ENCODE assay signal across 14 mouse cellular contexts in the genomic region with DNA sequence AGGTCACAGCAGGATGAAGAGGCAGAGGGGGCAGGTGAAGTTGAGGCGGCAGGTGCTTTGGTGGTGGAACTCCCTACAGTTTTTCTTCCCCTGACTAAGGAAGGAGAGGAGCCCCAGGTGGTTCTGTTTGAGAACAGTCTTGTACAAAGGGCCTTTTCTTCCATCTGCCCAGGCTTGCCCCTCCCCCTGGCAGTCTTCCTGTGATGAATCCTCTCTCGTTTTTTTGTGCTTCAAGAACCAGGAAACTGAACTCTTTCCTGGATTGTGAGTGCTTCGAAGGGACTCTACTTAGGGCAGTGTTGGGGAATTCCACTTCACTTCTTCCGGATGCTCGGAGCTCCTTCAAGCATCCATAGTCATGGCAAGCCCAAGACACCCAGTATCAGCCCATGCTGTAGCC. TPM values are rescaled to one million over a fixed set of nuclear protein-coding genes. Genes with fewer than 3 reads are reported as not detected.
DNase-seq lines count a peak whose midpoint lies in the region; ATAC-seq lines count a peak whose summit lies in the region.
"Had no signal": no experiment of that assay in that cellular context is flagged by ENCODE, and none has a peak within 500 bp of the region (broad histone marks: within the 10 kb centered on the region; RNA-seq: fewer than 3 reads in every experiment).

No protein-coding gene starts in this region.

- WGBS in midbrain, embryonic 16.5 days, result 17% methylated on average over 5 of the region's 5 CpGs
- WGBS in midbrain, embryonic 10.5 days, result 20% methylated on average over 5 of the region's 5 CpGs
- 13% methylated on average over 5 of the region's 5 CpGs for WGBS in embryonic facial prominence, embryonic 15.5 days

- H3K4me2 ChIP-seq in midbrain, embryonic 16.5 days (ENCODE audit: low read length), result no peak overlapping the region
- H3K4me2 ChIP-seq in embryonic facial prominence, embryonic 15.5 days (replicated peaks), result 0 out of 2 replicates have a peak overlapping the region, but pooled peaks have one; percentile 1
- H3K4me2 ChIP-seq: heart, embryonic 15.5 days; liver, embryonic 12.5 days; midbrain, embryonic 11.5 days; neural tube, embryonic 13.5 days had no signal

- H3K36me3 ChIP-seq in midbrain, embryonic 16.5 days (ENCODE audit: control insufficient read depth, insufficient read depth, low read length), result peaks cover 19% of the 10 kb centered on the region
- peaks cover 48% of the 10 kb centered on the region for H3K36me3 ChIP-seq in midbrain, embryonic 10.5 days
- peaks cover 40% of the 10 kb centered on the region for H3K36me3 ChIP-seq in embryonic facial prominence, embryonic 15.5 days

- no peaks in the 10 kb centered on the region for H3K27me3 ChIP-seq in midbrain, embryonic 16.5 days (ENCODE audit: control insufficient read depth, insufficient read depth, low read depth, low read length)
- H3K27me3 ChIP-seq in midbrain, embryonic 10.5 days (ENCODE audit: low read depth, poor library complexity, severe bottlenecking), result peaks cover 3% of the 10 kb centered on the region; the same call in 1 of the 2 replicates
- H3K27me3 ChIP-seq in embryonic facial prominence, embryonic 15.5 days, result no peaks in the 10 kb centered on the region
- H3K27me3 ChIP-seq: heart, embryonic 15.5 days; neural tube, embryonic 13.5 days had no signal

- ATAC-seq in midbrain, embryonic 16.5 days, result no peak
- ATAC-seq in embryonic facial prominence, embryonic 15.5 days (ENCODE audit: insufficient number of reproducible peaks, low FRiP score, low TSS enrichment, low read depth), result no peak
- ATAC-seq: activated CD4-positive, CD25-positive, alpha-beta regulatory T cell, adult 4 months; inflammation-experienced regulatory T-cells, adult 6 months; liver, embryonic 12.5 days had no signal

- no peaks in the 10 kb centered on the region for H3K9me3 ChIP-seq in midbrain, embryonic 16.5 days (replicated peaks; ENCODE audit: control insufficient read depth, low read length, poor library complexity, severe bottlenecking)
- no peaks in the 10 kb centered on the region for H3K9me3 ChIP-seq in midbrain, embryonic 10.5 days (replicated peaks)
- H3K9me3 ChIP-seq in embryonic facial prominence, embryonic 15.5 days (replicated peaks), result no peaks in the 10 kb centered on the region
- H3K9me3 ChIP-seq: heart, embryonic 15.5 days; liver, embryonic 12.5 days; neural tube, embryonic 13.5 days had no signal

- peak; percentile 89 for DNase-seq in heart, adult 11 months
- DNase-seq in heart, adult 9 months (ENCODE audit: low spot score in 2 of 2), result no peak
- DNase-seq in midbrain, embryonic 10.5 days (ENCODE audit: low spot score), result no peak
- peak; percentile 44 for DNase-seq in thymus, postnatal 4 days
- DNase-seq in spleen, postnatal 36 days (ENCODE audit: low spot score in 2 of 2), result no peak
- no peak for DNase-seq in urinary bladder, postnatal 36 days (ENCODE audit: low spot score in 2 of 2)

- peaks cover 17% of the 10 kb centered on the region for H3K4me1 ChIP-seq in midbrain, embryonic 16.5 days (ENCODE audit: control insufficient read depth, insufficient read depth, low read length)
- H3K4me1 ChIP-seq in midbrain, embryonic 10.5 days, result peaks cover 31% of the 10 kb centered on the region
- H3K4me1 ChIP-seq in embryonic facial prominence, embryonic 15.5 days, result peaks cover 29% of the 10 kb centered on the region

- no peak overlapping the region for H3K27ac ChIP-seq in midbrain, embryonic 16.5 days (ENCODE audit: low read length)
- no peak overlapping the region for H3K27ac ChIP-seq in midbrain, embryonic 10.5 days (replicated peaks)
- peak overlapping the region; percentile 14; the same call in 1 of the 2 replicates for H3K27ac ChIP-seq in embryonic facial prominence, embryonic 15.5 days (replicated peaks)
- H3K27ac ChIP-seq: heart, embryonic 15.5 days; liver, embryonic 12.5 days; neural tube, embryonic 13.5 days had no signal

- H3K4me3 ChIP-seq in midbrain, embryonic 16.5 days (ENCODE audit: low read depth, low read length), result no peak overlapping the region
- no peak overlapping the region for H3K4me3 ChIP-seq in midbrain, embryonic 10.5 days
- no peak overlapping the region for H3K4me3 ChIP-seq in embryonic facial prominence, embryonic 15.5 days (replicated peaks)
- H3K4me3 ChIP-seq: heart, embryonic 15.5 days; liver, embryonic 12.5 days; neural tube, embryonic 13.5 days had no signal

- H3K9ac ChIP-seq in midbrain, embryonic 16.5 days (ENCODE audit: low read depth, low read length), result 0 out of 2 replicates have a peak overlapping the region, but pooled peaks have one; percentile 14
- H3K9ac ChIP-seq in embryonic facial prominence, embryonic 15.5 days, result no peak overlapping the region
- H3K9ac ChIP-seq: heart, embryonic 15.5 days; liver, embryonic 12.5 days; neural tube, embryonic 13.5 days had no signal

RNA-seq across cellular contexts. Expression of gene Noxo1, which starts 2.0 kb away (rescaled TPM):
- polyA plus RNA-seq in midbrain, embryonic 16.5 days (2015; fragmentation: Nextera tagmentation; extraction: Ambion mirVana), result 1.9 and 2.2 TPM in 2 replicates
- polyA plus RNA-seq in midbrain, embryonic 10.5 days (2016; fragmentation: Nextera tagmentation; extraction: Ambion mirVana), result 1.0 and 1.5 TPM in 2 replicates
- polyA plus RNA-seq in embryonic facial prominence, embryonic 15.5 days (2015; fragmentation: Nextera tagmentation; extraction: Ambion mirVana), result 3.8 and 5.8 TPM in 2 replicates

RNA-seq across cellular contexts. Expression of gene Gfer, which starts 2.0 kb away (rescaled TPM):
- polyA plus RNA-seq in midbrain, embryonic 16.5 days (2015; fragmentation: Nextera tagmentation; extraction: Ambion mirVana), result 33.7 and 40.8 TPM in 2 replicates
- 52.3 and 58.5 TPM in 2 replicates for polyA plus RNA-seq in midbrain, embryonic 10.5 days (2016; fragmentation: Nextera tagmentation; extraction: Ambion mirVana)
- polyA plus RNA-seq in embryonic facial prominence, embryonic 15.5 days (2015; fragmentation: Nextera tagmentation; extraction: Ambion mirVana), result 33.1 and 35.2 TPM in 2 replicates

RNA-seq across cellular contexts. Expression of gene Syngr3, which starts 8.2 kb away (rescaled TPM):
- polyA plus RNA-seq in midbrain, embryonic 16.5 days (2015; fragmentation: Nextera tagmentation; extraction: Ambion mirVana), result 266 and 303 TPM in 2 replicates
- 10.3 and 16.1 TPM in 2 replicates for polyA plus RNA-seq in midbrain, embryonic 10.5 days (2016; fragmentation: Nextera tagmentation; extraction: Ambion mirVana)
- 2.0 and 2.9 TPM in 2 replicates for polyA plus RNA-seq in embryonic facial prominence, embryonic 15.5 days (2015; fragmentation: Nextera tagmentation; extraction: Ambion mirVana)

RNA-seq across cellular contexts. Expression of gene Tbl3, which starts 9.5 kb away (rescaled TPM):
- 61.8 and 69.2 TPM in 2 replicates for polyA plus RNA-seq in midbrain, embryonic 16.5 days (2015; fragmentation: Nextera tagmentation; extraction: Ambion mirVana)
- 141 and 144 TPM in 2 replicates for polyA plus RNA-seq in midbrain, embryonic 10.5 days (2016; fragmentation: Nextera tagmentation; extraction: Ambion mirVana)
- polyA plus RNA-seq in embryonic facial prominence, embryonic 15.5 days (2015; fragmentation: Nextera tagmentation; extraction: Ambion mirVana), result 61.3 and 63.4 TPM in 2 replicates

RNA-seq across cellular contexts. Expression of gene Rnf151, which starts 19.9 kb away (rescaled TPM):
- polyA plus RNA-seq in midbrain, embryonic 16.5 days (2015; fragmentation: Nextera tagmentation; extraction: Ambion mirVana), result 0.28 TPM in 1 of 2 replicates, not detected in the other
- polyA plus RNA-seq in midbrain, embryonic 10.5 days (2016; fragmentation: Nextera tagmentation; extraction: Ambion mirVana), result 0.26 and 0.51 TPM in 2 replicates
- polyA plus RNA-seq in embryonic facial prominence, embryonic 15.5 days (2015; fragmentation: Nextera tagmentation; extraction: Ambion mirVana), result 0.16 and 0.24 TPM in 2 replicates
- polyA plus RNA-seq: activated CD4-positive, CD25-positive, alpha-beta regulatory T cell, adult 4 months; heart, embryonic 15.5 days; inflammation-experienced regulatory T-cells, adult 6 months had no signal

Comparison
In these comparisons a context has a peak if more than half of its experiments do, and no peak if none do; other contexts are left out.
1. DNase-seq: peak in heart, adult 11 months (single experiment) and thymus, postnatal 4 days (single experiment); none in heart, adult 9 months (0 of 2), midbrain, embryonic 10.5 days (single experiment), spleen, postnatal 36 days (0 of 2) and urinary bladder, postnatal 36 days (0 of 2).
2. RNA of gene Syngr3, which starts 8.2 kb away (polyA plus RNA-seq): 266 to 303 TPM in midbrain, embryonic 16.5 days; 10.3 to 16.1 TPM in midbrain, embryonic 10.5 days and 2.0 to 2.9 TPM in embryonic facial prominence, embryonic 15.5 days; every median in the first group is over 10 times any median in the second.